Mouse (Mus musculus) hindbrain, postnatal 0 days (tissue): ENCODE data around the gene Shpk. TPM values are rescaled to one million over a fixed set of nuclear protein-coding genes. Genes with fewer than 3 reads are reported as not detected.
A peak's percentile ranks its signal among the peaks of the same experiment; 100 is the strongest.

Experiments used
- ATAC-seq: fragments of 200-750 bp; cut with Nextera tagmentation; 2 replicates; pipeline ENCODE4 v1.8.0; 2017; ENCODE audit warnings: mild to moderate bottlenecking, moderate TSS enrichment, moderate library complexity
- DNase-seq: peaks from one replicate; pipeline ENCODE4 v3.0.0-alpha.2; 2015; ENCODE audit warnings: low spot score
- H3K27ac ChIP-seq: fragments of 300-500 bp; sonication (generic); 2 replicates; pipeline ENCODE4 v1.5.1; 2014; ENCODE audit warnings: mild to moderate bottlenecking
- H3K27me3 ChIP-seq: fragments of 300-500 bp; sonication (generic); 2 replicates; pipeline ENCODE4 v1.6.1; 2014; ENCODE audit warnings: low read length, mixed read lengths; ENCODE audit not compliant: insufficient read depth
- H3K36me3 ChIP-seq: fragments of 300-500 bp; sonication (generic); 2 replicates; pipeline ENCODE4 v1.6.1; 2014; ENCODE audit warnings: low read length, mixed read lengths; ENCODE audit not compliant: insufficient read depth
- H3K4me1 ChIP-seq: fragments of 300-500 bp; sonication (generic); 2 replicates; pipeline ENCODE4 v1.6.1; 2014; ENCODE audit warnings: antibody characterized with exemption, low read length, mixed read lengths; ENCODE audit not compliant: insufficient read depth
- H3K4me2 ChIP-seq: fragments of 300-500 bp; sonication (generic); 2 replicates; pipeline ENCODE4 v1.6.1; 2014; ENCODE audit warnings: low read depth, mild to moderate bottlenecking, low read length, moderate library complexity, mixed read lengths
- H3K4me3 ChIP-seq: fragments of 300-500 bp; sonication (generic); 2 replicates; pipeline ENCODE4 v1.5.1; 2014; ENCODE audit warnings: low read length
- H3K9ac ChIP-seq: fragments of 300-500 bp; sonication (generic); replicated peaks from 2 replicates; pipeline ENCODE4 v1.6.1; 2014; ENCODE audit warnings: mild to moderate bottlenecking, low read length, moderate library complexity, mixed read lengths
- H3K9me3 ChIP-seq: fragments of 300-500 bp; sonication (generic); 2 replicates; pipeline ENCODE4 v1.6.1; 2016; ENCODE audit warnings: low read length, mixed read lengths
- CTCF ChIP-seq: IDR thresholded peaks from 2 replicates; pipeline ENCODE4 v1.5.1; 2016; ENCODE audit warnings: antibody characterized with exemption, control low read depth, low read depth
- WGBS: fragments of 180-500 bp; shearing (Covaris S2); extraction: QIAGEN DNeasy Blood & Tissue Kit; methylation state at CpG from one replicate; pipeline ENCODE4 v1.1.7; 2014; 5-methylcytosine and 5-hydroxymethylcytosine counted together
- polyA plus RNA-seq: library from polyadenylated mRNA; unstranded; fragments of >200 nt; fragmentation: Nextera tagmentation; extraction: Ambion mirVana; gene quantifications from 2 replicates; pipeline ENCODE4 v1.2.1, GENCODE M21; 2015
- total RNA-seq: library from RNA; depleted of rRNA; stranded (reverse); fragments of >200 nt; gene quantifications from 2 replicates; pipeline ENCODE4 v1.2.3, GENCODE M21; 2014

Gene Shpk
- total and polyA plus RNA-seq, 2 experiments from 2014 or later, result 2.2 TPM

GRCm38 (mm10) chr11:73199879-73200278, 619 bp downstream of the Shpk start:
- H3K27ac ChIP-seq, result peak overlapping the region; percentile 74
- peak overlapping the region; percentile 96 for H3K4me2 ChIP-seq
- no peak for TF ChIP-seq CTCF
- DNase-seq (no peak), ATAC-seq (no peak)
- H3K4me3 ChIP-seq, result peak overlapping the region; percentile 63
- H3K27me3 ChIP-seq, result no peaks in the 10 kb centered on the region
- peaks cover 11% of the 10 kb centered on the region; the same call in 1 of the 2 replicates for H3K36me3 ChIP-seq
- H3K9ac ChIP-seq, result peak overlapping the region; percentile 82
- WGBS, result 2% methylated on average over 12 of the region's 12 CpGs
- H3K4me1 ChIP-seq, result peaks cover 9% of the 10 kb centered on the region; the same call in 1 of the 2 replicates
- no peaks in the 10 kb centered on the region for H3K9me3 ChIP-seq

- H3K4me2 ChIP-seq, result no peak overlapping the region
- DNase-seq, result no peak
- WGBS, result 58% methylated on average over 2 of the region's 2 CpGs
- peaks cover 9% of the 10 kb centered on the region; the same call in 1 of the 2 replicates for H3K4me1 ChIP-seq
- no peak overlapping the region for H3K4me3 ChIP-seq
- TF ChIP-seq CTCF, result no peak
- H3K27me3 ChIP-seq, result no peaks in the 10 kb centered on the region
- H3K9me3 ChIP-seq, result no peaks in the 10 kb centered on the region
- no peak overlapping the region for H3K9ac ChIP-seq
- no peak overlapping the region for H3K27ac ChIP-seq
- no peak for ATAC-seq
- H3K36me3 ChIP-seq, result 0 out of 2 replicates have a peak, but pooled peaks cover 2% of the 10 kb centered on the region
Observed at GRCm38 (mm10) chr11:73201021-73201420, 1.8 kb downstream of the Shpk start.

GRCm38 (mm10) chr11:73201597-73201996, 2.3 kb downstream of the Shpk start:
- Histone ChIP-seq H3K9me3 (no peaks in the 10 kb centered on the region), H3K4me2 (no peak overlapping the region), H3K27ac (0 out of 2 replicates have a peak overlapping the region, but pooled peaks have one; percentile 26), H3K4me1 (peaks cover 9% of the 10 kb centered on the region; the same call in 1 of the 2 replicates), H3K4me3 (no peak overlapping the region), H3K27me3 (no peaks in the 10 kb centered on the region), H3K36me3 (no peaks in the 10 kb centered on the region), H3K9ac (no peak overlapping the region)
- ATAC-seq (no peak), DNase-seq (peak; percentile 32)
- peak; percentile 40 for TF ChIP-seq CTCF
- 30% methylated on average over 4 of the region's 4 CpGs for WGBS

- WGBS, result 79% methylated on average over 8 of the region's 8 CpGs
- H3K9ac ChIP-seq, result no peak overlapping the region
- H3K27ac ChIP-seq, result no peak overlapping the region
- H3K27me3 ChIP-seq, result no peaks in the 10 kb centered on the region
- H3K4me1 ChIP-seq, result peaks cover 5% of the 10 kb centered on the region; the same call in 1 of the 2 replicates
- no peaks in the 10 kb centered on the region for H3K9me3 ChIP-seq
- no peak for ATAC-seq
- TF ChIP-seq CTCF, result no peak
- DNase-seq, result no peak
- no peak overlapping the region for H3K4me3 ChIP-seq
- no peaks in the 10 kb centered on the region for H3K36me3 ChIP-seq
- no peak overlapping the region for H3K4me2 ChIP-seq
Observed at GRCm38 (mm10) chr11:73203895-73204294, 4.6 kb downstream of the Shpk start.

GRCm38 (mm10) chr11:73205194-73205593, 5.9 kb downstream of the Shpk start:
- Histone ChIP-seq H3K4me1 (no peaks in the 10 kb centered on the region), H3K4me2 (no peak overlapping the region), H3K36me3 (no peaks in the 10 kb centered on the region), H3K27ac (no peak overlapping the region), H3K4me3 (no peak overlapping the region), H3K27me3 (no peaks in the 10 kb centered on the region), H3K9ac (no peak overlapping the region), H3K9me3 (no peaks in the 10 kb centered on the region)
- WGBS, result 80% methylated on average over 7 of the region's 7 CpGs
- no peak for DNase-seq
- no peak for TF ChIP-seq CTCF
- no peak for ATAC-seq

- Histone ChIP-seq H3K4me3 (no peak overlapping the region), H3K36me3 (no peaks in the 10 kb centered on the region), H3K27ac (no peak overlapping the region), H3K27me3 (no peaks in the 10 kb centered on the region), H3K4me2 (no peak overlapping the region), H3K4me1 (no peaks in the 10 kb centered on the region), H3K9ac (no peak overlapping the region), H3K9me3 (no peaks in the 10 kb centered on the region)
- WGBS, result 93% methylated on average over 2 of the region's 2 CpGs
- DNase-seq (no peak), ATAC-seq (no peak)
- peak; percentile 46; the same call in 1 of the 2 replicates for TF ChIP-seq CTCF
Observed at GRCm38 (mm10) chr11:73207621-73208020, 8.4 kb downstream of the Shpk start.

GRCm38 (mm10) chr11:73213956-73214355, 14.7 kb downstream of the Shpk start:
- 43% methylated on average over 3 of the region's 3 CpGs for WGBS
- Histone ChIP-seq H3K4me3 (no peak overlapping the region), H3K9me3 (no peaks in the 10 kb centered on the region), H3K27ac (no peak overlapping the region), H3K4me1 (no peaks in the 10 kb centered on the region), H3K27me3 (no peaks in the 10 kb centered on the region), H3K4me2 (no peak overlapping the region), H3K9ac (no peak overlapping the region), H3K36me3 (no peaks in the 10 kb centered on the region)
- peak; percentile 25 for DNase-seq
- no peak; the same call in 1 of the 2 replicates for ATAC-seq
- no peak for TF ChIP-seq CTCF
